Mouse (Mus musculus): Measurements from ENCODE around the gene Cachd1. TPM values are rescaled to one million over a fixed set of nuclear protein-coding genes. Genes with fewer than 3 reads are reported as not detected.

The Cachd1 gene
- polyA plus RNA-seq, 1 experiment from 2014 or later, result 21.7 TPM

DNA sequence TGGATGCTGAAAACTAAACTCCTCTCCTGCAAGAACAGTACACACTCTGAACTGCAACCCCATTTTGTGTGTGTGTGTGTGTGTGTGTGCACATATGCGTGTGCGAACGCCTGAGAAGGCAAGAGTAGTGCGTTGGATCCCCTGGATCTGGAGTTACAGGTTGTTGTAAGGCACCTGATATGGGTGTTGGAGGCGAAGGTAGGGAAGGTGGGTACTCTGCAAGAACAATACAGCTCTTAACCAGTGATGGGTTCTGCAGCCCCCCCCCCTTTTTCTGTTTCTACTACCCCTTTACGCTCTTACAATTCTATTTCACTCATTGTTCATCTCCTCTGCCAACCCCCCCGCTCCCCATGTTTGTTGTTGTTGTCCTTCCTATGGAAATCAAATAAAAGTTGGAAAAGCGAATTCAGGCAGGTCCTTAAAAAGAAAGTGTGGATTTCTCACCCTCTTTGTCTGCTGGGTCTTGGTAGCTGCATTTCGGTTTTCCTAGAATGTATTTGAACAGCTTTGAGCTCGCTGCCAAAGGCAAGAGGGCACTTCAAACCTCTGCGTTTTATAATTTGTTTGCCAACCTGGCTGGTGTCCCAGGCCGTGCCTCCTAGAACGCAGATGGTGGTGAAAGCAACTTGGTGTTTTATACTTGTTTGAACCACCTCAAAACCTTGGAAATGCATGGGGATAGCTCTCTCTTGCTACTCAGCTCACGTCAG, 24.4 kb downstream of the Cachd1 start:
- 83% methylated on average over 14 of the region's 14 CpGs for WGBS
- Histone ChIP-seq H3K36me3 (no peaks in the 10 kb centered on the region), H3K27ac (no peak overlapping the region), H3K9ac (no peak overlapping the region), H3K4me1 (replicated peaks) (peaks cover 38% of the 10 kb centered on the region), H3K4me3 (no peak overlapping the region), H3K4me2 (no peak overlapping the region), H3K9me3 (no peaks in the 10 kb centered on the region), H3K27me3 (no peaks in the 10 kb centered on the region)
- no peak for ATAC-seq (ENCODE audit: low FRiP score)

DNA sequence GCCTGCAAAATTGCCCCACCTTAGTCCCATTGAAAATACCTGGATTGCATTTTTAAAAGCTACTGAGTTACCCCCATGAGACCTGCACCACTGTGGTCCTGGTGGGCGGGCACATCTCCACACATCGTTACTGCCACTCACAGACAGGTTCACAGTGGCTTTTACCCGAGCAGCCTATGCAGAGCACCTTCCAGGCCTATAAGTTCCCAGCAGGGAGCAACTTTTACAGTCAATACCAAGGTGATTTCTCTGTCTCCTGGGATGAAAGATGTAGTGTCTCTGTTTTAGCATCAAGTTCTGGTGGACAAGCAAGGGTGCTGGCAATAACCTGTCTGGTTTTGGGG, 24.9 kb downstream of the Cachd1 start:
- no peaks in the 10 kb centered on the region for H3K9me3 ChIP-seq
- no peaks in the 10 kb centered on the region for H3K27me3 ChIP-seq
- ATAC-seq (ENCODE audit: low FRiP score), result no peak
- H3K4me1 ChIP-seq (replicated peaks), result peaks cover 34% of the 10 kb centered on the region
- no peak overlapping the region for H3K4me3 ChIP-seq
- WGBS, result 69% methylated on average over 3 of the region's 3 CpGs
- H3K9ac ChIP-seq, result no peak overlapping the region
- no peak overlapping the region for H3K27ac ChIP-seq
- H3K36me3 ChIP-seq, result no peaks in the 10 kb centered on the region
- H3K4me2 ChIP-seq, result no peak overlapping the region

DNA sequence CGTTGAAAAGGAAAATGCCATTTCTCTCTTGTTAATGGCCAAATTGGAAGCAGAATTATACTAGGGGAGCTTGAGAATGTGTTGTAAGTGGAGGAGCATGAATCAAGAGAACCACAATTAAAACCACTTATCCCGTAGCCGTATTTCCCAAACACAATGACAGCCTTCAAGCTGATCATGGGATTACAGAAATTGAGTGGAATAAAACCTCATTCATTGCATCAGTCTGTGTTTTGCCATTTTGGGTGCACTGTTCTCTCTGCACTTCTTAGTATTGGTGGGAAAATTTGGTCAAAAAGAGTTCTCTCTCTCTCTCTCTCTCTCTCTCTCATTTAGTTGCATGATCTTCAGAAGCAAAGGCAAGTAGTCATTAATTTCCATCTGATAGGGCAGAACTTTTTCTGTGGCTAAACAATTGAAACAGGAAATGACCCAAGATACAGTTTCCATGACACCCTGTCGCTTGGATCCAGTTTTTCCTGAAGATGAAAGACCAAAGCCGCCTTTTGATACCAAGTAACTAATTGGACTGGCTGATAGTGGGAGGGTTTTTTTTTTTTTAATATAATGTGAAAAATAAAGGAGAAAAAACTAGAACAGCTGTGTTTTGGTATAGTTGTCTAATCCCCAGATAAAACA, 34.7 kb downstream of the Cachd1 start:
- Histone ChIP-seq H3K4me3 (no peak overlapping the region), H3K27me3 (no peaks in the 10 kb centered on the region), H3K36me3 (no peaks in the 10 kb centered on the region), H3K4me2 (no peak overlapping the region), H3K9ac (no peak overlapping the region), H3K4me1 (replicated peaks) (peaks cover 30% of the 10 kb centered on the region), H3K27ac (0 out of 2 replicates have a peak overlapping the region, but pooled peaks have one; percentile 23), H3K9me3 (no peaks in the 10 kb centered on the region)
- no peak for ATAC-seq (ENCODE audit: low FRiP score)
- WGBS, result 23% methylated on average over 5 of the region's 5 CpGs

DNA sequence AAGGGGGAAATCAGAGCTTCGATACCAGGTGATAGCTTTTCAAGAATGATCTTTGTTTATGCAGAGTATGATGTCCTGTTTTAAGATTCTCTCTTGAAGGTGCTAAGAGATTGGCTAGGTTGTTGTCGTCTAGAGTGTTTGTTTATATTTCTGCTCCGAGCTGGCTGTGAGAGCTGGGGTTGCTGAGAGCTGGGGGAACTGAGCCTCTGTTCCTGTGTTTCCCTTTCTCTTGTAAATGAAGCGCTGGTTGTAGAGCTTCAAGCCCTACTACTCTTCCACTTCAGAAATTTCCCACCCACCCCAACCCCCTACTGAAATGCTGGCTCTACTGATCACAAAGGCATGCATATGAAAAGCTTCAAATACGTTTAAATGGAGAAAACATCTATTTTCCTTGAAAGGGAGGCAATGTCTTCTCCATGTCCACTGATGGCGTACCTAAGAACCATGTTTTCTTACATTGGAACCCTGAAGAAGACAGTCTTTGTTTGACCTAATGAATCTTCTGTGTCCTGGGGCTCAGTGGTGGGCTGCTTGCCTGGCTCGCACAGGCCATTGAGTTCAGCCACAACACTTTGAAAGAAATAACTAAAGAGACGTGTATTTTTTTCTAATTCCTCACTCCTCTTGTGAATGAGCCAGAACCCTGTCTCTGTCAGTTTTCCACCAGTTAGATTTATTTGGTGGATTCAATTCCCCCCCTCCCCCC, 35.5 kb downstream of the Cachd1 start:
- peak overlapping the region; percentile 29; the same call in 1 of the 2 replicates for H3K4me2 ChIP-seq
- no peaks in the 10 kb centered on the region for H3K9me3 ChIP-seq
- no peaks in the 10 kb centered on the region for H3K36me3 ChIP-seq
- H3K4me1 ChIP-seq (replicated peaks), result peaks cover 30% of the 10 kb centered on the region
- no peak overlapping the region for H3K27ac ChIP-seq
- 0 out of 2 replicates have a peak, but pooled peaks have one; percentile 46 for ATAC-seq (ENCODE audit: low FRiP score)
- H3K4me3 ChIP-seq, result no peak overlapping the region
- no peak overlapping the region for H3K9ac ChIP-seq
- H3K27me3 ChIP-seq, result no peaks in the 10 kb centered on the region
- 20% methylated on average over 8 of the region's 8 CpGs for WGBS

DNA sequence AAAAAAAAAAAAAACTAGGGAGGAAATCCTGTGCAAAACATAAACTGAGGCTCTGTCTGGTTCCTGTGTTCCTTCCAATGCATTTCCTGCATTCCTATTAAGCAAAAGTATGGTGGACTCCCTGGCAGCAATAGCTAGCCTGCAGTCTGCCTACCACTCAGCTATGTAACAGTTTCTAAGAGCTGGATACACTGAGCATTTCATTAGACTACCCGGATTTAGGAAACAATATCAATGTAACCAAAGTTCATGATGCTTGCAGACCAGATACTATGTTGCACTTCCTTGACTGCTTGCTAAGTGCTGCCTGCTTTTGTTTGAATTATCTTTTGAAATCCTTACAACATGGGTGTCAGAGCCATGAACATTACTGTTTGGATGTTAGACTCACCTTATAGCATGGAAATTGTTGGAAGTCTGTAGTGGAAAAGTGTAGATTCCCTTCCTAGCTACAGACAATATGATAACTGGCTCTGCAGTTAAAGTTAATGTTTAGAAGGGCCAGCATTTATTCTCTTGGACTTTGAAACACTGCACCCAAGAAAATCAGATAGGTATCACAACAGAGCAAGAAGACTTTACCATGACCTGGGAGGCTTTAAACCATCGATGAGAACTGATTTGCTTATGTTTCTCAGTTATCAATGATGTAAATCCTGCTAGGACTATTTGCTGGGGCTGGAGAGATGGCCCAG, 37.4 kb downstream of the Cachd1 start:
- Histone ChIP-seq H3K27me3 (no peaks in the 10 kb centered on the region), H3K27ac (no peak overlapping the region), H3K4me3 (no peak overlapping the region), H3K36me3 (no peaks in the 10 kb centered on the region), H3K4me1 (replicated peaks) (peaks cover 30% of the 10 kb centered on the region), H3K9ac (no peak overlapping the region), H3K4me2 (no peak overlapping the region), H3K9me3 (no peaks in the 10 kb centered on the region)
- no peak for ATAC-seq (ENCODE audit: low FRiP score)
- WGBS, result 89% methylated on average over 2 of the region's 2 CpGs

DNA sequence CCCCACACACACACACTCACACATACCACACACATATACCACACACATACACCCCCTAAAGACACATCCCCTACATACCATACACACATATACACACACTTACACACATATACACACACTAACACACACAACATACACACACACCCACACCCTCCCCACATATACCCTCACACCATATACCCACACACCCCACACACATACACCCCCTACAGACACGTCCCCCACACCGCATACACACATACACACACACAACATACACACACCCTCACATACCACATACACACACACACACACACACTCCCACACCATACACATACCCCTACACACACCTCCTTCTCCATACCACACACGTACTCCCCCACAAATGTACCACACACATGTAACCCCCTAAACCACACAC, 42.8 kb downstream of the Cachd1 start:
- H3K4me2 ChIP-seq, result no peak overlapping the region
- peak; percentile 57; the same call in 1 of the 2 replicates for ATAC-seq (ENCODE audit: low FRiP score)
- H3K9me3 ChIP-seq, result no peaks in the 10 kb centered on the region
- H3K4me3 ChIP-seq, result no peak overlapping the region
- H3K27me3 ChIP-seq, result no peaks in the 10 kb centered on the region
- H3K4me1 ChIP-seq (replicated peaks), result peaks cover 12% of the 10 kb centered on the region
- no peaks in the 10 kb centered on the region for H3K36me3 ChIP-seq
- WGBS, result 97% methylated on average over 3 of the region's 3 CpGs
- no peak overlapping the region for H3K9ac ChIP-seq
- no peak overlapping the region for H3K27ac ChIP-seq

DNA sequence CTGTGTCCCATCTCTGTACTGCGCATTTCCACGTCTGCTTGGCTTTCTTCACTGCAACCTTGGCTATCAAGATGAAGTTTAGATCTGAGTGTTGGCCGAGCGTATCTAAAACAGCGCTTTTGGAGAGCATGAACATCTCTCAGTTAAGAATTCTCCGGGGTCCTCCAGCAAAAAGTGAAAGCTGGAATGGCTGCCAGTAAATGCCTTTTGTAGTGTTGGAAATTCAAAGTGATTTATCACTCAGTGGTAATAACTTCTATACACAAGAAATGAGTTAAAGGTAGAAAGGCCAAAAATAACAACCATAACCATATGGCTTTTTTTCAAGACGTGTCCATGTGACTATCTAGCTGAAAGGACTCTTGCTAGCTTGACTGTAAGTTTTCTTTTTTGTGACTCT, 46.1 kb downstream of the Cachd1 start:
- H3K4me1 ChIP-seq (replicated peaks), result peaks cover 24% of the 10 kb centered on the region
- H3K9ac ChIP-seq, result no peak overlapping the region
- H3K4me3 ChIP-seq, result no peak overlapping the region
- H3K4me2 ChIP-seq, result no peak overlapping the region
- WGBS, result 88% methylated on average over 7 of the region's 7 CpGs
- no peaks in the 10 kb centered on the region for H3K9me3 ChIP-seq
- no peak overlapping the region for H3K27ac ChIP-seq
- ATAC-seq (ENCODE audit: low FRiP score), result no peak
- H3K27me3 ChIP-seq, result no peaks in the 10 kb centered on the region
- H3K36me3 ChIP-seq, result no peaks in the 10 kb centered on the region

DNA sequence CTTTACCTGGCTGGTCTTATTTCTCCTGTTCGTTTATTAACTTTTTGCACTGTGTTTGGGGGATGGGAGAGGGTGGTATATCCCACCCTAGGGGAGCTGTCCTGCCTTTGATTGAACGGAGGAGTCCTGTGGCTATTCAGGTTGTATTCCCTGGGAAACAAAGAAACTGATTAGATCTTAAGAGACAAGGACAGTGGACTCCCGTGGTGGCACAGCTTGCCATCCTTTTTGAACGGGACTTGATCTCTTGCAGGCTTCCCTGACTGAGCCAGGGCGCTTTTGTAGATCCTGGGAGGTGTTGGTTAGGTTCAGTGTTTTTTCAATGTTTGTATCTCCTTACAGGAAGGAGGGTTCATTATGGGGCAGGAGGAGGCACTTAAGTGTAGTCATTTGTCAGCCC, 50.9 kb downstream of the Cachd1 start:
- no peak overlapping the region for H3K4me2 ChIP-seq
- H3K9ac ChIP-seq, result no peak overlapping the region
- H3K4me3 ChIP-seq, result no peak overlapping the region
- H3K9me3 ChIP-seq, result no peaks in the 10 kb centered on the region
- no peak overlapping the region; the same call in 1 of the 2 replicates for H3K27ac ChIP-seq
- 11% methylated on average over 5 of the region's 5 CpGs for WGBS
- ATAC-seq (ENCODE audit: low FRiP score), result no peak
- H3K27me3 ChIP-seq, result no peaks in the 10 kb centered on the region
- peaks cover 44% of the 10 kb centered on the region for H3K4me1 ChIP-seq (replicated peaks)
- peaks cover 2% of the 10 kb centered on the region; the same call in 1 of the 2 replicates for H3K36me3 ChIP-seq

DNA sequence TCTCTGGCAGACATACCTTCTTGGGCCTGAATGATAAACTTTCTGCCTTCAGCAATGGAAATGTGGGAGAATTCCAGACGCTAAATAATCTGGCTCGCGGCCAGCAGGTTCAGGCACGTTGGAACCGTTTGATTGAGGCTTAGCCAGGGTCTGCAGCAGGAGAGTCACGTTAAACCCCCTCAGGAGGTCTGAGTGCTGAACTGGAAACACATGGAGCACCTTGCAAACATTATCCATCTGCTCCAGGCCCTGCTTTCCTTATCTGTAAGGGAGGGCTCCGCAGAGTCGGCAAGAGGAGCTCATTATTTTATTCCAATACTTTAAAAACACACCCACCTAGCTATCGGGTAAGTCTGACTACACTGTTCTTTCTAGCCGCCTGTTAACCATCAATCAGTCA, 52.3 kb downstream of the Cachd1 start:
- H3K27me3 ChIP-seq, result no peaks in the 10 kb centered on the region
- H3K4me3 ChIP-seq, result no peak overlapping the region
- no peak overlapping the region for H3K9ac ChIP-seq
- H3K27ac ChIP-seq, result peak overlapping the region; percentile 25; the same call in 1 of the 2 replicates
- H3K9me3 ChIP-seq, result no peaks in the 10 kb centered on the region
- H3K4me2 ChIP-seq, result 0 out of 2 replicates have a peak overlapping the region, but pooled peaks have one; percentile 9
- H3K4me1 ChIP-seq (replicated peaks), result peaks cover 39% of the 10 kb centered on the region
- H3K36me3 ChIP-seq, result peaks cover 4% of the 10 kb centered on the region; the same call in 1 of the 2 replicates
- peak; percentile 52; the same call in 1 of the 2 replicates for ATAC-seq (ENCODE audit: low FRiP score)
- 8% methylated on average over 10 of the region's 10 CpGs for WGBS

DNA sequence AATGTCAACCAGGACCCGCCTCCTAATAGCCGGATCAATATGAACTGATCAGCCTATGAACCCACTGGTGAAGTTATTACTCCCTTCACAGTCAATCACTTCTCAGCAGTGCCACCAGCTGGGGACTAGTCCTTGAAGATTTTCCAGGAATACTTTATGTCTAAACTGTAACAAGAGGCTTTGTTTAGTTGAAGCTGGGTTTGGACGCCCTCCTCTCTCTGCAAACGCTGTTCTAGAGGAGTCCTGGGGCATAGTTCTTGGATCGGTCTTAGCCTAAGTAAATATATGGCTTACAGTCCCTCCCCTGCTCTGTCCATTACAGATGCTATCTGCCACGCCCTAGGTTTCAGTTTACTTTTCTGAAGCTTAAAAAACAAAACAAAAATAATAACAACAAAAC, 60.7 kb downstream of the Cachd1 start:
- H3K4me1 ChIP-seq (replicated peaks), result peaks cover 21% of the 10 kb centered on the region
- peaks cover 3% of the 10 kb centered on the region; the same call in 1 of the 2 replicates for H3K36me3 ChIP-seq
- H3K27ac ChIP-seq, result no peak overlapping the region
- no peaks in the 10 kb centered on the region for H3K27me3 ChIP-seq
- no peaks in the 10 kb centered on the region for H3K9me3 ChIP-seq
- no peak overlapping the region for H3K4me3 ChIP-seq
- H3K4me2 ChIP-seq, result no peak overlapping the region
- WGBS, result 66% methylated on average over 6 of the region's 6 CpGs
- ATAC-seq (ENCODE audit: low FRiP score), result no peak
- no peak overlapping the region for H3K9ac ChIP-seq

DNA sequence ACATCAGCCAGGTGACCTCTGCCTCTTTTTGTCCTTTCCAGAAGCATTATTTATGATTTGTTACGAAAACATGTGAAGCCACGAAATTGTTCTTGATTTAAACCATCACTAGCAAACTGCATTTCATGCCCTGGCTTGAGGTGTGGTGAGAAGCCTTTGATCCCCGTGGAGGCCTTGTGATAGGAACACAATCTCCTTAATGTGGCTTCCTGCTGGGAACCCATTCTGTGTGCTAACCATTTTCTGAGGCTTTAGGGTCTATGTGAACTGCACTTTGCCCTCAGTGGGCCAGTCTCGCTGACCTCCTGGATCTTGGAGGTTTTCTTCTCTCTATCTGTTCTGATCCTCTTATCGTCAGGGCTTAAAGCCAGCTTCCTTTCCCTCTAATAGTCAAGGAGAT, 66.2 kb downstream of the Cachd1 start:
- ATAC-seq (ENCODE audit: low FRiP score), result no peak
- H3K4me2 ChIP-seq, result no peak overlapping the region
- H3K27ac ChIP-seq, result peak overlapping the region; percentile 40; the same call in 1 of the 2 replicates

DNA sequence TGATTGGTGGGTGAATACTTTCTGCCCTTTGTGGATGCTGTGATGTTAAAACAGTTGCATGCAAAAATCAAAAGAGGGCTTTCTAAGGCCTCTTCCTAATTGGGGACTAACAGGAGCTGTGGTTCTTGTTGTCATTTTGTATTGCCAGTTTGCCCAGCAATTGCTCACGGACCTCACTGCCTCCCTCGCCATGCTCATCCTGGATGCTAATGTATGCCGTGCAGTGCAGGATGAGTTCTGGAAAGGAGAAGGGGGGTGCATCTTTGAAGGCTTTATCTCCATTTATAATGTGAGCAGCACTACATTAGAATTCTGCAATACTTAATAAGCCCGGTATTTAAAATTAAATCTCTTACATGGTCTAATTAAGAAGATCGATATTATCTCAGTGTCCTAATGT, 66.6 kb downstream of the Cachd1 start:
- 39% methylated on average over 5 of the region's 5 CpGs for WGBS
- H3K4me2 ChIP-seq, result no peak overlapping the region

More for the DNA sequence above, 66.2 kb downstream of the Cachd1 start:
- no peak overlapping the region for H3K9ac ChIP-seq
- no peaks in the 10 kb centered on the region for H3K9me3 ChIP-seq
- no peaks in the 10 kb centered on the region for H3K36me3 ChIP-seq
- H3K4me1 ChIP-seq (replicated peaks), result peaks cover 32% of the 10 kb centered on the region
- no peaks in the 10 kb centered on the region for H3K27me3 ChIP-seq
- no peak overlapping the region for H3K4me3 ChIP-seq
- 28% methylated on average over 5 of the region's 5 CpGs for WGBS

More for the DNA sequence above, 66.6 kb downstream of the Cachd1 start:
- H3K36me3 ChIP-seq, result no peaks in the 10 kb centered on the region
- H3K9me3 ChIP-seq, result no peaks in the 10 kb centered on the region
- H3K27ac ChIP-seq, result peak overlapping the region; percentile 40; the same call in 1 of the 2 replicates
- no peak overlapping the region for H3K4me3 ChIP-seq
- no peaks in the 10 kb centered on the region for H3K27me3 ChIP-seq
- no peak overlapping the region for H3K9ac ChIP-seq
- 0 out of 2 replicates have a peak, but pooled peaks have one; percentile 53 for ATAC-seq (ENCODE audit: low FRiP score)
- peaks cover 32% of the 10 kb centered on the region for H3K4me1 ChIP-seq (replicated peaks)
